Mouse (Mus musculus): ENCODE data around the gene Snx33. TPM values are rescaled to one million over a fixed set of nuclear protein-coding genes. Genes with fewer than 3 reads are reported as not detected.
A peak's percentile ranks its signal among the peaks of the same experiment; 100 is the strongest.

Snx33 gene
- total and polyA plus RNA-seq, 3 experiments, result 2.2 to 3.5 TPM; not detected in 1

DNA sequence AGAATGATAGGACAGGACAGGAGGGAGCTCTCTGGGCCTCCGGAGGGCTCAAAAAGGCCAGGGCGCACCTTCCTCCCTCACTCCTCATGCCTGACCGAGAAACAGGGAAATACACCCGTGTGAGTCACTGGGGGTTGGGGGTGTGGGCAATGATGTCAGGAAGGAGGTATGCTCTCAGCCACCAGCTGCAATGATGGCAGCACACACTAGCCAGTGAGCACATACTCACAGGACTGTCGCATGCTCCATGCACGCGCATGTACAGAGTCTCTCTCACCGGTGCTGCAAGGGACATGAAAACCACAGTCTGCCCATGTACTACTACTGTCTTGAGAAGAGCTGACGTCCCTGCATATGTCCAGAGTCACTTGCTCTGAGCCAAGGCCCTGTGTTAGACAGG is 20.6 kb downstream of the Snx33 start:
- no peak overlapping the region for H3K27ac ChIP-seq (ENCODE audit: control insufficient read depth, low read depth, low read length)
- no peaks in the 10 kb centered on the region for H3K79me2 ChIP-seq (ENCODE audit: control insufficient read depth, insufficient read depth, low read length, poor library complexity)
- peak; percentile 18 for DNase-seq (ENCODE audit: low read depth, low spot score)
- TF ChIP-seq KAT2A (conservative IDR thresholded peaks at IDR 0.05; ENCODE audit: low read depth, low read length), result no peak
- TF ChIP-seq USF2 (IDR thresholded peaks at IDR 0.05; ENCODE audit: borderline replicate concordance in 1 of 2, insufficient read depth in 1 of 2, low read depth in 1 of 2, low read length in 2 of 2), result no peak
- no peak for TF ChIP-seq GABPA (IDR thresholded peaks at IDR 0.05; ENCODE audit: low read depth, low read length)
- no peak for TF ChIP-seq ZKSCAN1 (IDR thresholded peaks at IDR 0.05; ENCODE audit: low read depth, low read length)
- no peak for TF ChIP-seq NRF1 (IDR thresholded peaks at IDR 0.05; ENCODE audit: insufficient read depth, low read depth, low read length, poor library complexity, severe bottlenecking)
- TF ChIP-seq MAX (IDR thresholded peaks at IDR 0.05; ENCODE audit: low read length), result no peak
- TF ChIP-seq MAFK (IDR thresholded peaks at IDR 0.05; ENCODE audit: borderline replicate concordance, low read depth, low read length), result no peak
- no peak for TF ChIP-seq ZC3H11A (IDR thresholded peaks at IDR 0.05; ENCODE audit: low read depth, low read length)
- TF ChIP-seq E2F4 (IDR thresholded peaks at IDR 0.05; ENCODE audit: borderline replicate concordance, low read depth, low read length), result no peak
- TF ChIP-seq GATA1 (IDR thresholded peaks at IDR 0.05; ENCODE audit: low read depth, low read length), result no peak
- no peak for TF ChIP-seq TAL1 (IDR thresholded peaks at IDR 0.05; ENCODE audit: low read length)
- no peak for TF ChIP-seq TBP (IDR thresholded peaks at IDR 0.05; ENCODE audit: low read depth, low read length)
- no peak for TF ChIP-seq UBTF (IDR thresholded peaks at IDR 0.05; ENCODE audit: borderline replicate concordance, insufficient read depth, low read depth, low read length)
- TF ChIP-seq CHD2 (IDR thresholded peaks at IDR 0.05; ENCODE audit: low read length), result no peak
- TF ChIP-seq ZMIZ1 (IDR thresholded peaks at IDR 0.05; ENCODE audit: low read depth, low read length), result no peak
- no peak for TF ChIP-seq POLR2AphosphoS2 (IDR thresholded peaks at IDR 0.05; ENCODE audit: low read length)
- TF ChIP-seq ETS1 (IDR thresholded peaks at IDR 0.05; ENCODE audit: low read depth, low read length), result no peak
- H3K9ac ChIP-seq (ENCODE audit: control insufficient read depth, low read depth, low read length, poor library complexity, severe bottlenecking), result no peak overlapping the region
- no peaks in the 10 kb centered on the region for H3K9me3 ChIP-seq (replicated peaks; ENCODE audit: insufficient read depth, low read length)
- no peaks in the 10 kb centered on the region for H3K27me3 ChIP-seq (ENCODE audit: control insufficient read depth in 1 of 2, insufficient read depth in 2 of 2, low read length in 2 of 2)
- H3K4me3 ChIP-seq (ENCODE audit: control insufficient read depth in 1 of 2, insufficient read depth in 1 of 2, low read depth in 2 of 2, low read length in 2 of 2), result no peak overlapping the region
- H3K36me3 ChIP-seq (ENCODE audit: control insufficient read depth in 1 of 2, insufficient read depth in 2 of 2, low read length in 2 of 2), result peaks cover 0 to 13% of the 10 kb centered on the region in 2 experiments; a peak in 2 of 4 replicates
- peaks cover 5 to 26% of the 10 kb centered on the region in 2 experiments for H3K4me1 ChIP-seq (ENCODE audit: control insufficient read depth in 1 of 2, insufficient read depth in 2 of 2, low read length in 2 of 2)

DNA sequence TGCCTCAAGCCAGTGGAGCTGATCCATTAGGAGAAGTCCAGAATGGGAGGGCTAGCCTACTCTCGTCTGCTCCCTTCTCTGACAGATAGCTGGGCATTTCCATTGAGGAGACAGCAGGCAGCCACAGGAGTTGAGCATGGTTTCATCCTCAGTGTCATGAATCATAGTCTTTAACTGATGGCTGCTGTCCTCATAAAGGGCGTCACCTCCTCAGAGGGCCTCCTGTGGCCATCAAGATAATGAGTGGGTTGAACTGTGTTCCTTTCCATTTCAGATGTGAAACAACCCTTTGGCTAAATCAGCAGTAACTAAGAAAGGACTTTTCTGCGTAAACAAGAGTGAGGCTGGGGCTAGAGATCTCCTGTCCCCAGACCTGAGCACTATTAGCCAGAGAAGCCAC is 24.5 kb downstream of the Snx33 start:
- Histone ChIP-seq H3K9ac (ENCODE audit: control insufficient read depth, low read depth, low read length, poor library complexity, severe bottlenecking) (no peak overlapping the region), H3K79me2 (ENCODE audit: control insufficient read depth, insufficient read depth, low read length, poor library complexity) (no peaks in the 10 kb centered on the region), H3K27ac (ENCODE audit: control insufficient read depth, low read depth, low read length) (peak overlapping the region; percentile 62), H3K4me1 (ENCODE audit: control insufficient read depth in 1 of 2, insufficient read depth in 2 of 2, low read length in 2 of 2) (peaks cover 9 to 33% of the 10 kb centered on the region in 2 experiments), H3K4me3 (ENCODE audit: control insufficient read depth in 1 of 2, insufficient read depth in 1 of 2, low read depth in 2 of 2, low read length in 2 of 2) (no peak overlapping the region), H3K9me3 (replicated peaks; ENCODE audit: insufficient read depth, low read length) (no peaks in the 10 kb centered on the region), H3K27me3 (ENCODE audit: control insufficient read depth in 1 of 2, insufficient read depth in 2 of 2, low read length in 2 of 2) (no peaks in the 10 kb centered on the region), H3K36me3 (ENCODE audit: control insufficient read depth in 1 of 2, insufficient read depth in 2 of 2, low read length in 2 of 2) (peaks cover 0 to 22% of the 10 kb centered on the region in 2 experiments; a peak in 2 of 4 replicates)
- DNase-seq (ENCODE audit: low read depth, low spot score), result peak; percentile 63
- TF ChIP-seq EP300 (IDR thresholded peaks at IDR 0.05; ENCODE audit: low read depth in 1 of 2, low read length in 2 of 2) (peak; percentile 64 to 65), GATA1 (IDR thresholded peaks at IDR 0.05; ENCODE audit: low read depth, low read length) (peak; percentile 79), ZKSCAN1 (IDR thresholded peaks at IDR 0.05; ENCODE audit: low read depth, low read length) (no peak), MAX (IDR thresholded peaks at IDR 0.05; ENCODE audit: low read length) (no peak), RCOR1 (IDR thresholded peaks at IDR 0.05; ENCODE audit: low read depth, low read length) (peak; percentile 59; the same call in 1 of the 2 replicates), MYB (IDR thresholded peaks at IDR 0.05; ENCODE audit: low read depth, low read length) (no peak), ETS1 (IDR thresholded peaks at IDR 0.05; ENCODE audit: low read depth, low read length) (0 out of 2 replicates have a peak, but pooled peaks have one; percentile 28), ZC3H11A (IDR thresholded peaks at IDR 0.05; ENCODE audit: low read depth, low read length) (no peak)
